Mouse (Mus musculus): ENCODE data around the gene Vax2. TPM values are rescaled to one million over a fixed set of nuclear protein-coding genes. Genes with fewer than 3 reads are reported as not detected.

The Vax2 gene
- polyA plus RNA-seq, 1 experiment = not detected

GRCm38 (mm10) chr6:83749286-83749685 is 38.2 kb downstream of the Vax2 start:
- 77% methylated on average over 3 of the region's 3 CpGs for WGBS

GRCm38 (mm10) chr6:83750171-83750684 is 39.2 kb downstream of the Vax2 start:
- DNase-seq (ENCODE audit: low read depth, low spot score) = peak; percentile 29
- 8% methylated on average over 11 of the region's 11 CpGs for WGBS

More at GRCm38 (mm10) chr6:83749286-83749685, 38.2 kb downstream of the Vax2 start:
- DNase-seq (ENCODE audit: low read depth, low spot score) = no peak

- WGBS = 87% methylated on average over 9 of the region's 9 CpGs
These were observed 45.0 kb downstream of the Vax2 start for GRCm38 (mm10) chr6:83756051-83756450.

GRCm38 (mm10) chr6:83762344-83762743 is 51.3 kb downstream of the Vax2 start, which contains the start of gene Ankrd53:
Ankrd53 (plus strand) TSS chr6:83762644.
- 35% methylated on average over 6 of the region's 6 CpGs for WGBS
- no peak for DNase-seq (ENCODE audit: low read depth, low spot score)

More at GRCm38 (mm10) chr6:83756051-83756450, 45.0 kb downstream of the Vax2 start:
- no peak for DNase-seq (ENCODE audit: low read depth, low spot score)

GRCm38 (mm10) chr6:83762880-83763431 is 51.9 kb downstream of the Vax2 start:
- WGBS = 4% methylated on average over 35 of the region's 35 CpGs
- peak; percentile 11 for DNase-seq (ENCODE audit: low read depth, low spot score)

- DNase-seq (ENCODE audit: low read depth, low spot score) = no peak
- 90% methylated on average over 3 of the region's 3 CpGs for WGBS
These were observed 55.9 kb downstream of the Vax2 start for GRCm38 (mm10) chr6:83766982-83767381.

GRCm38 (mm10) chr6:83768485-83768884 is 57.4 kb downstream of the Vax2 start:
- 57% methylated on average over 5 of the region's 5 CpGs for WGBS
- no peak for DNase-seq (ENCODE audit: low read depth, low spot score)

- 25% methylated on average over 9 of the region's 9 CpGs for WGBS
- DNase-seq (ENCODE audit: low read depth, low spot score) = peak; percentile 36
These were observed 63.1 kb downstream of the Vax2 start for GRCm38 (mm10) chr6:83774126-83774525.

- WGBS = under 1% methylated on average over 14 of the region's 14 CpGs
- DNase-seq (ENCODE audit: low read depth, low spot score) = peak; percentile 19
These were observed 63.9 kb downstream of the Vax2 start for GRCm38 (mm10) chr6:83774781-83775563.

- WGBS = under 1% methylated on average over 45 of the region's 45 CpGs
- peak; percentile 62 for DNase-seq (ENCODE audit: low read depth, low spot score)
These were observed 64.7 kb downstream of the Vax2 start, which contains the start of gene Tex261 for GRCm38 (mm10) chr6:83775638-83776293. Tex261 (minus strand) TSS chr6:83775813.

GRCm38 (mm10) chr6:83778306-83778705 is 67.2 kb downstream of the Vax2 start:
- no peak for DNase-seq (ENCODE audit: low read depth, low spot score)
- WGBS = 90% methylated on average over 7 of the region's 7 CpGs

- 7% methylated on average over 5 of the region's 5 CpGs for WGBS
- peak; percentile 21 for DNase-seq (ENCODE audit: low read depth, low spot score)
These were observed 68.0 kb downstream of the Vax2 start for GRCm38 (mm10) chr6:83779026-83779425.

- no peak for DNase-seq (ENCODE audit: low read depth, low spot score)
- 69% methylated on average over 3 of the region's 3 CpGs for WGBS
These were observed 75.4 kb downstream of the Vax2 start for GRCm38 (mm10) chr6:83786426-83786825.

Other genes with a start within 250 kb of the Vax2 start
- 39.5 and 40.1 TPM in 2 replicates for gene Dguok, start 204.3 kb upstream of the Vax2 start, polyA plus RNA-seq (2012; rRNA removed)
- gene Actg2, start 175.0 kb upstream of the Vax2 start, polyA plus RNA-seq (2012; rRNA removed) = 1,466 and 1,484 TPM in 2 replicates
- gene Stambp, start 138.5 kb upstream of the Vax2 start, polyA plus RNA-seq (2012; rRNA removed) = 14.4 and 17.0 TPM in 2 replicates
- gene Clec4f, start 55.1 kb upstream of the Vax2 start, polyA plus RNA-seq (2012; rRNA removed) = not detected in 2 replicates
- not detected in 2 replicates for gene Cd207, start 33.4 kb upstream of the Vax2 start, polyA plus RNA-seq (2012; rRNA removed)
- gene Atp6v1b1, start 31.7 kb downstream of the Vax2 start, polyA plus RNA-seq (2012; rRNA removed) = not detected in 2 replicates
- not detected in 2 replicates for gene Ankrd53, start 51.4 kb downstream of the Vax2 start, polyA plus RNA-seq (2012; rRNA removed)
- gene Tex261, start 64.5 kb downstream of the Vax2 start, polyA plus RNA-seq (2012; rRNA removed) = 102 and 130 TPM in 2 replicates
- 32.2 and 33.2 TPM in 2 replicates for gene Nagk, start 83.7 kb downstream of the Vax2 start, polyA plus RNA-seq (2012; rRNA removed)
- 7.0 and 8.2 TPM in 2 replicates for gene Paip2b, start 120.5 kb downstream of the Vax2 start, polyA plus RNA-seq (2012; rRNA removed)
- gene Zfp638, start 155.8 kb downstream of the Vax2 start, polyA plus RNA-seq (2012; rRNA removed) = 3.1 and 6.4 TPM in 2 replicates

All from large intestine, adult 2 months (tissue).